Mouse (Mus musculus): ENCODE results near the gene Met. TPM values are rescaled to one million over a fixed set of nuclear protein-coding genes. Genes with fewer than 3 reads are reported as not detected.

The Met gene
- total and polyA plus RNA-seq, 3 experiments: 0.13 to 0.53 (median 0.26) TPM

DNA sequence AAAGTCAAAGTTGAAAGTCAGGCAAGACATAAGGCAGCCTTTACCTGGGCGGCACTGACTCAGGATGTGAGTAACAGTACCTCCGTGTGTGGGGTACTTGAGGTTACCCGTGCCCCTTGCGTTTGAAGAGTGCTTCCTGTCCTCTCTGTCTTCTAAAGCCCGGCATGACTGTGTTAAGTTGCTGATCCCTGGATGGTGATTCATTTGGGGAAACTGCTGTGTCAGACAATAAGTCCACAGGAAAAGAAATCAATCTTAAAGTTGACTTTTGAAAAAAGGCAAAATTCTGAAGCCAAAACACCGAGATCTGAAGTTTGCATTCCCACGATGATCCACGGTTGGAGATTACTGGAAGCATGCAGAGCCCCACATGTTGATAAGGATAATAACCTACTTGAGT, 35.2 kb downstream of the Met start:
- no peak overlapping the region for H3K4me2 ChIP-seq (ENCODE audit: insufficient read depth, low read depth, poor library complexity, severe bottlenecking)
- H3K4me3 ChIP-seq (replicated peaks in 1 of 3; ENCODE audit: low read depth in 2 of 3, low read length in 2 of 3, poor library complexity in 1 of 3): no peak overlapping the region
- no peaks in the 10 kb centered on the region for H3K9me3 ChIP-seq (replicated peaks; ENCODE audit: low read length)
- no peaks in the 10 kb centered on the region for H3K79me2 ChIP-seq (replicated peaks; ENCODE audit: control insufficient read depth, extremely low read depth, insufficient read depth, poor library complexity, severe bottlenecking)
- TF ChIP-seq MEF2A (IDR thresholded peaks at IDR 0.05; ENCODE audit: borderline replicate concordance, low read depth, low read length): no peak
- no peak for TF ChIP-seq HCFC1 (IDR thresholded peaks at IDR 0.05; ENCODE audit: low read depth, low read length)
- TF ChIP-seq SIN3A (IDR thresholded peaks at IDR 0.05; ENCODE audit: low read length): no peak
- no peak for TF ChIP-seq SMC3 (IDR thresholded peaks at IDR 0.05; ENCODE audit: low read depth, low read length)
- no peak for TF ChIP-seq CTCF (conservative IDR thresholded peaks at IDR 0.05 in 1 of 2, IDR thresholded peaks at IDR 0.05 in 1 of 2; ENCODE audit: low read depth in 2 of 2, low read length in 2 of 2)
- no peak for TF ChIP-seq ZMIZ1 (IDR thresholded peaks at IDR 0.05; ENCODE audit: low read depth, low read length)
- no peak for TF ChIP-seq MXI1 (IDR thresholded peaks at IDR 0.05; ENCODE audit: low read depth, low read length)
- no peak for TF ChIP-seq KAT2A (IDR thresholded peaks at IDR 0.05; ENCODE audit: insufficient replicate concordance, low read length)
- no peak for TF ChIP-seq ZNF384 (IDR thresholded peaks at IDR 0.05; ENCODE audit: low read depth, low read length)
- TF ChIP-seq NELFE (IDR thresholded peaks at IDR 0.05; ENCODE audit: low read depth, low read length): no peak
- no peak for TF ChIP-seq JUND (conservative IDR thresholded peaks at IDR 0.05; ENCODE audit: low read depth, low read length)
- no peak for TF ChIP-seq TBP (conservative IDR thresholded peaks at IDR 0.05; ENCODE audit: low read depth, low read length)
- no peak for TF ChIP-seq UBTF (IDR thresholded peaks at IDR 0.05; ENCODE audit: low read depth, low read length)
- no peak for TF ChIP-seq MAX (IDR thresholded peaks at IDR 0.05; ENCODE audit: low read length)
- H3K4me1 ChIP-seq (ENCODE audit: control insufficient read depth in 1 of 2, insufficient read depth in 2 of 2): no peaks in the 10 kb centered on the region
- dilution Hi-C loops (cut with MboI; ENCODE audit: extremely low pct_ligation_motif_present, extremely low pct_unique_long_range_greater_than_20kb, low sequenced_read_pairs): no loop called here
- DNase-seq (ENCODE audit: extremely low read depth): no peak
- H3K9ac ChIP-seq (ENCODE audit: insufficient read depth, low read depth): no peak overlapping the region
- in situ Hi-C loops (cut with MboI; ENCODE audit: low pct_ligation_motif_present, low pct_unique_long_range_greater_than_20kb, low sequenced_read_pairs): no loop called here
- H3K27me3 ChIP-seq (replicated peaks): no peaks in the 10 kb centered on the region
- H3K36me3 ChIP-seq (replicated peaks in 1 of 2; ENCODE audit: control insufficient read depth in 1 of 2, insufficient read depth in 1 of 2, low read length in 1 of 2): no peaks in the 10 kb centered on the region
- no peak overlapping the region for H3K27ac ChIP-seq (ENCODE audit: insufficient read depth, low read depth)

DNA sequence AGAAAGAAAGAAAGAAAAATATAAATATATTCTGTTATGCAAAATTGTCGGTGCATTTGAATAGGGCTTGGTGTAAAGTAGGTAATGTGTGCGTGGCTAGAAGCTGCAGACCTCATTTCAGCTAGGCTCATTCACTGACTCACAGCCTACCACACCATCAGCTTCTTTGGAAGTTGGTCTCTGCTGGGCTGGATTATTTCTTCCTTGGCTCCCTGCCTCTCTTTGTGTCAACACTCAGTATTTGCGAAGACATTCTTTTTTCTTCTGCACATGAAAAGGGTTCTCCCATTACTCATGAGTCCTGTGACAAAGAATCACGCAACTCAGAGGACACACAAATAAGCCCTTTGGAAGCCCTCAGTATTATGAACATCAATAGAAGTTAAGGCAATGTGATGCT, 37.8 kb downstream of the Met start:
- Histone ChIP-seq H3K27me3 (replicated peaks) (no peaks in the 10 kb centered on the region), H3K9me3 (replicated peaks; ENCODE audit: low read length) (no peaks in the 10 kb centered on the region), H3K4me1 (ENCODE audit: control insufficient read depth in 1 of 2, insufficient read depth in 2 of 2) (no peaks in the 10 kb centered on the region), H3K27ac (ENCODE audit: insufficient read depth, low read depth) (no peak overlapping the region), H3K79me2 (replicated peaks; ENCODE audit: control insufficient read depth, extremely low read depth, insufficient read depth, poor library complexity, severe bottlenecking) (no peaks in the 10 kb centered on the region), H3K36me3 (replicated peaks in 1 of 2; ENCODE audit: control insufficient read depth in 1 of 2, insufficient read depth in 1 of 2, low read length in 1 of 2) (no peaks in the 10 kb centered on the region), H3K4me3 (replicated peaks in 1 of 3; ENCODE audit: low read depth in 2 of 3, low read length in 2 of 3, poor library complexity in 1 of 3) (no peak overlapping the region), H3K9ac (ENCODE audit: insufficient read depth, low read depth) (no peak overlapping the region), H3K4me2 (ENCODE audit: insufficient read depth, low read depth, poor library complexity, severe bottlenecking) (no peak overlapping the region)
- no peak for DNase-seq (ENCODE audit: extremely low read depth)
- in situ Hi-C loops (cut with MboI; ENCODE audit: low pct_ligation_motif_present, low pct_unique_long_range_greater_than_20kb, low sequenced_read_pairs): no loop called here
- TF ChIP-seq UBTF (IDR thresholded peaks at IDR 0.05; ENCODE audit: low read depth, low read length) (no peak), ZMIZ1 (IDR thresholded peaks at IDR 0.05; ENCODE audit: low read depth, low read length) (no peak), MAX (IDR thresholded peaks at IDR 0.05; ENCODE audit: low read length) (no peak), MAZ (IDR thresholded peaks at IDR 0.05; ENCODE audit: low read depth, low read length) (no peak), TCF12 (IDR thresholded peaks at IDR 0.05; ENCODE audit: low read depth, low read length) (no peak), CTCF (conservative IDR thresholded peaks at IDR 0.05 in 1 of 2, IDR thresholded peaks at IDR 0.05 in 1 of 2; ENCODE audit: low read depth in 2 of 2, low read length in 2 of 2) (no peak), ZC3H11A (IDR thresholded peaks at IDR 0.05; ENCODE audit: low read depth, low read length) (no peak), CHD1 (IDR thresholded peaks at IDR 0.05; ENCODE audit: low read depth, low read length) (no peak)
- dilution Hi-C loops (cut with MboI; ENCODE audit: extremely low pct_ligation_motif_present, extremely low pct_unique_long_range_greater_than_20kb, low sequenced_read_pairs): no loop called here
